Mouse (Mus musculus): ENCODE results near the gene Pex7. TPM values are rescaled to one million over a fixed set of nuclear protein-coding genes. Genes with fewer than 3 reads are reported as not detected.

The Pex7 gene
- polyA plus RNA-seq, 1 experiment from 2014 or later, result 25.1 TPM

DNA sequence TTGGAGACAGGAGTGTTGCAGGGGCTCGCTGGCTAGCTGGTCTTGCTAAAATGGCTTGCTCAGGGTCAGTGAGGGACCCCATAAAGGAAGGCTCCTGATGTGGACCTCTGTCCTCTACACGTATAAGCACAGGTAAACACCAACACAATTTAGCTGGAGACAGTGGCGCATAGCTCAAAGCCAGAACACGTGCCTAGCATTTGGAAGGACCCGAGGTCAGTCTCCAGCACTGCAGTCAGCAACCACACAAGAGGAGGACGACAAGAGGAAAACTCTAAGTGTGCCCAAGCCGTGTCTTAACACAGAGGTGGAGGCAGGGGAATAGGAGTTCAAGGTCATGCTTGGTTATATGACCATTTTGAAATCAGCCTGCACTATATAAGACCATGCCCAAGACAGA is 32.6 kb upstream of the Pex7 start:
- no peak overlapping the region for H3K4me2 ChIP-seq
- no peak overlapping the region for H3K27ac ChIP-seq (ENCODE audit: low read depth)
- no peak for TF ChIP-seq CTCF (IDR thresholded peaks at IDR 0.05; ENCODE audit: low read depth)
- no peak overlapping the region for H3K9ac ChIP-seq
- no peaks in the 10 kb centered on the region for H3K27me3 ChIP-seq (ENCODE audit: insufficient read depth, low read length)
- ATAC-seq (ENCODE audit: insufficient read depth), result no peak
- H3K4me1 ChIP-seq (ENCODE audit: insufficient read depth), result no peaks in the 10 kb centered on the region
- no peak for DNase-seq
- no peaks in the 10 kb centered on the region for H3K36me3 ChIP-seq (ENCODE audit: insufficient read depth)
- no peak overlapping the region for H3K4me3 ChIP-seq (ENCODE audit: low read depth, low read length)
- no peaks in the 10 kb centered on the region for H3K9me3 ChIP-seq (ENCODE audit: low read depth, low read length)
- WGBS, result 88% methylated on average over 7 of the region's 7 CpGs

DNA sequence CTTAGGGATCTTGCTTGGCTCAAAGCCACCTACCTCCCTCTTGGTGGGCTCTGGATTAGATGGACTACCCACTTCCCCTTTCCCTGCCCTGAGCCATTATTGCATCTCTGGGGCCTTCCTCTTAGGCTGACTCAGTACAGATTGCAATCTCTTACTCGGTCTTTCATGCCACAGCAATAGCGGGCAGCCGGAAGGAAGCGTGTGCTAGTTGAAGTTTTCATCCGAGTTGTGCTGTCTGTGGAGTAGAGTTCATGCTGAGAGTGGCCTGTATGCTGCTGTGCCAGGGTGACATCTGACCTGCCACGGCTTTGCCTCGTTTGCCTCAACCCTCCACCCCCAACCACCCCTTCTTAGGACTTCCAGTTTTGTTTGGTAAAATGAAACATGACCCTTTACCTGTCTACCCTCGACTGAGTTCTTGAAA is 31.8 kb upstream of the Pex7 start:
- ATAC-seq (ENCODE audit: insufficient read depth), result no peak
- Histone ChIP-seq H3K36me3 (ENCODE audit: insufficient read depth) (no peaks in the 10 kb centered on the region), H3K4me3 (ENCODE audit: low read depth, low read length) (no peak overlapping the region), H3K27me3 (ENCODE audit: insufficient read depth, low read length) (no peaks in the 10 kb centered on the region), H3K4me1 (ENCODE audit: insufficient read depth) (no peaks in the 10 kb centered on the region), H3K27ac (ENCODE audit: low read depth) (no peak overlapping the region), H3K9ac (no peak overlapping the region), H3K9me3 (ENCODE audit: low read depth, low read length) (no peaks in the 10 kb centered on the region), H3K4me2 (no peak overlapping the region)
- peak; percentile 13 for DNase-seq
- 52% methylated on average over 8 of the region's 8 CpGs for WGBS
- no peak for TF ChIP-seq CTCF (IDR thresholded peaks at IDR 0.05; ENCODE audit: low read depth)

DNA sequence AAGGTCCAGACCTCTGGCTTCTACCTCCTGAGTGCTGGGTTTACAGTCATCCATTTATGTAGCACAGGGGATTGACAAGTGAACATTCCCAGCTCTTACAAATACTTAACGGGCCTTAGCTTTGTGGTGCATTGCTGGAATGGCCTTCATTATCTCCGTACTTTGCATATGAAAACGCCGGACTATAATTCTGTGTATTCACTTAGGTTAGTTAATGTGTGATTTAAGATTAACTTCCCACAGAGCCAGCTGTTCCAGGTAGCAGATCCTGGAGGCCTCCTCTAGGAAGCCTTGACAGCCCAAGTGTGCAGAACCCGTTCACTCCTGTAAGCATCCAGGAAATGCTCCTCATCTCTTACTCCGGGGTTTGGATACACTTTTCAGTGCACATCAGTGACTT is 31.2 kb upstream of the Pex7 start:
- Histone ChIP-seq H3K27ac (ENCODE audit: low read depth) (no peak overlapping the region), H3K36me3 (ENCODE audit: insufficient read depth) (no peaks in the 10 kb centered on the region), H3K4me1 (ENCODE audit: insufficient read depth) (no peaks in the 10 kb centered on the region), H3K4me3 (ENCODE audit: low read depth, low read length) (no peak overlapping the region), H3K27me3 (ENCODE audit: insufficient read depth, low read length) (no peaks in the 10 kb centered on the region), H3K9me3 (ENCODE audit: low read depth, low read length) (no peaks in the 10 kb centered on the region), H3K4me2 (no peak overlapping the region), H3K9ac (no peak overlapping the region)
- WGBS, result 75% methylated on average over 6 of the region's 6 CpGs
- no peak for ATAC-seq (ENCODE audit: insufficient read depth)
- DNase-seq, result no peak
- TF ChIP-seq CTCF (IDR thresholded peaks at IDR 0.05; ENCODE audit: low read depth), result no peak

GRCm38 (mm10) chr10:19936961-19937708 is 29.6 kb upstream of the Pex7 start:
- H3K27me3 ChIP-seq (ENCODE audit: insufficient read depth, low read length), result no peaks in the 10 kb centered on the region
- 68% methylated on average over 9 of the region's 9 CpGs for WGBS
- H3K4me2 ChIP-seq, result peak overlapping the region; percentile 36; the same call in 1 of the 2 replicates
- H3K9ac ChIP-seq, result no peak overlapping the region
- H3K9me3 ChIP-seq (ENCODE audit: low read depth, low read length), result no peaks in the 10 kb centered on the region
- no peaks in the 10 kb centered on the region for H3K4me1 ChIP-seq (ENCODE audit: insufficient read depth)
- TF ChIP-seq CTCF (IDR thresholded peaks at IDR 0.05; ENCODE audit: low read depth), result no peak
- no peak overlapping the region for H3K4me3 ChIP-seq (ENCODE audit: low read depth, low read length)
- no peak overlapping the region for H3K27ac ChIP-seq (ENCODE audit: low read depth)
- H3K36me3 ChIP-seq (ENCODE audit: insufficient read depth), result no peaks in the 10 kb centered on the region
- DNase-seq (no peak), ATAC-seq (ENCODE audit: insufficient read depth) (no peak)

DNA sequence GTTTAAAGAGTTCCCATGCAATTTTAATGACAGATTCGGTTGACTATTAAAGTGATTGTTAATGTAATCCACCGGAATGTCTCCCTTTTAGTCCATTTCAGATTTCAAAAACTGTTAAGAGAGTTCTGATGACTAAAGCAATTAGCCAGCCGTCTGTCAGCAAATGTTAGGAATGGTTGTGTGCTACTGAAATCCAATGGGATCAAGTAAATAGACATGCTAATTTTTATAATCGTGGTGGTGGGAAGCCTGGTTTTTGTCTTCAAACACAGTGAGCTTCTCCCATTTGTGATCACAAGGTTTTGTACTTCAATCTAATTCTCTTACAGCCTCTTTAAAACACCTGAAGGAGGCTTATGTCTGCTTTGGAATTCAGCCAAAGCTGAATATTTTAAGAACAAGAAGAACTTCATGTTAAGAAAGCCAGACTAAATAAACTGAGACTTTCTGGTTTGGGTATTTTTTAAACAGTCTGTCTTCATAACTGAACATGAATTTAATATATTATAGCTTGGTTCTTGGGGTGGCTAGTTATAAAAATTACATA is 28.4 kb upstream of the Pex7 start:
- no peaks in the 10 kb centered on the region for H3K9me3 ChIP-seq (ENCODE audit: low read depth, low read length)
- H3K27ac ChIP-seq (ENCODE audit: low read depth), result peak overlapping the region; percentile 24; the same call in 1 of the 2 replicates
- no peak overlapping the region for H3K9ac ChIP-seq
- H3K36me3 ChIP-seq (ENCODE audit: insufficient read depth), result no peaks in the 10 kb centered on the region
- H3K27me3 ChIP-seq (ENCODE audit: insufficient read depth, low read length), result no peaks in the 10 kb centered on the region
- no peaks in the 10 kb centered on the region for H3K4me1 ChIP-seq (ENCODE audit: insufficient read depth)
- ATAC-seq (ENCODE audit: insufficient read depth), result no peak
- WGBS, result 46% methylated on average over 4 of the region's 4 CpGs
- DNase-seq, result peak; percentile 58
- TF ChIP-seq CTCF (IDR thresholded peaks at IDR 0.05; ENCODE audit: low read depth), result no peak
- peak overlapping the region; percentile 98 for H3K4me2 ChIP-seq
- peak overlapping the region; percentile 71 for H3K4me3 ChIP-seq (ENCODE audit: low read depth, low read length)

GRCm38 (mm10) chr10:19935295-19935623 is 27.8 kb upstream of the Pex7 start:
- DNase-seq, result peak; percentile 41
- TF ChIP-seq CTCF (IDR thresholded peaks at IDR 0.05; ENCODE audit: low read depth), result no peak

DNA sequence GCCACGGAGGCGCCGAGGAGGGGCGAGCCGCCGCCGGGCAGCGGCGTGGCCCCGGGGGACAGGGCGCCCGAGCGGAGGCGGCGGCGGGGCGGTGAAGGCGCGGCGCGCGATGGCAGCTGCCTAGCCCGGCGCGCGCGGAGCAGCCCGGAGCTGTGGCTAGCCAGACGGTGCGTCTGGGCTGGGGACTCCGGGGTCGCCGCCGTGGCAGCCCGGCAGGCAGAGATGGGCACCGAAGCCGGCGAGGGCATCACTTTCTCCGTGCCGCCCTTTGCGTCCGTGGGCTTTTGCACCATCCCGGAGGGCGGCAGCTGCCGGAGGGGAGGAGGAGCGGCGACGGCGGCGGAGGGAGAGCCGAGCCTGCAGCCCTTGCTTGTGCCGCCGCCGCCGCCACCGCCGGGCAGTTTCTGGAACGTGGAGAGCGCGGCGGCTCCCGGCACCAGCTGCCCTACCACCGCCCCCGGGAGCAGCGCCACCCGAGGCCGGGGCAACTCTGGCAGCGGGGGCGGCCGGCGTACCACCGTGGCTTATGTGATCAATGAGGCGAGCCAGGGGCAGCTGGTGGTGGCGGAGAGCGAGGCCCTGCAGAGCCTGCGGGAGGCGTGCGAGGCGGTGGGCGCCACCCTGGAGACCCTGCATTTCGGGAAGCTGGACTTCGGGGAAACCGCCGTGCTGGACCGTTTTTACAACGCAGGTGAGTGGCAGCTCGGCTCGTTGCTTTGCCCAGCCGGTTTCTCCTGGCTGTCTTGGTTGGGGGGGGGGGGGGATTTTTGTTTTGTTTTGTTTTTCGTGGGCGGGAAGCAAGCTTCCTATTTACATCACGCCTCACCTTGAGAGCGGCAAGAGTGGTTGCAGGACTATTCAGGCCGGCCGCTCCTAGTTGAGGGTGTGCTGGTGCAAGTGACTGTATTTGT is 27.1 kb upstream of the Pex7 start, which contains the start of gene Map3k5:
TSS of gene Map3k5 (plus strand) at position 89 of the 911 bp plus-strand sequence.
- peak within 1 kb of the TSS; percentile 71 for H3K4me3 ChIP-seq (ENCODE audit: low read depth, low read length)
- H3K4me2 ChIP-seq, result peak within 1 kb of the TSS; percentile 98
- H3K36me3 ChIP-seq (ENCODE audit: insufficient read depth), result no peaks in the 10 kb centered on the region
- H3K27me3 ChIP-seq (ENCODE audit: insufficient read depth, low read length), result no peaks in the 10 kb centered on the region
- TF ChIP-seq CTCF (IDR thresholded peaks at IDR 0.05; ENCODE audit: low read depth), result peak; percentile 16; the same call in 1 of the 2 replicates
- WGBS, result under 1% methylated on average over 83 of the region's 95 CpGs
- H3K27ac ChIP-seq (ENCODE audit: low read depth), result peak within 1 kb of the TSS; percentile 76
- H3K9me3 ChIP-seq (ENCODE audit: low read depth, low read length), result no peaks in the 10 kb centered on the region
- H3K4me1 ChIP-seq (ENCODE audit: insufficient read depth), result no peaks in the 10 kb centered on the region
- H3K9ac ChIP-seq, result peak within 1 kb of the TSS; percentile 64
- ATAC-seq (ENCODE audit: insufficient read depth) (peak; percentile 54), DNase-seq (peak; percentile 58)

More at GRCm38 (mm10) chr10:19935295-19935623, 27.8 kb upstream of the Pex7 start:
- ATAC-seq (ENCODE audit: insufficient read depth), result no peak
- no peaks in the 10 kb centered on the region for H3K9me3 ChIP-seq (ENCODE audit: low read depth, low read length)
- H3K27ac ChIP-seq (ENCODE audit: low read depth), result no peak overlapping the region; the same call in 1 of the 2 replicates
- WGBS, result 5% methylated on average over 10 of the region's 10 CpGs
- H3K4me3 ChIP-seq (ENCODE audit: low read depth, low read length), result peak overlapping the region; percentile 71
- H3K9ac ChIP-seq, result peak overlapping the region; percentile 64
- H3K36me3 ChIP-seq (ENCODE audit: insufficient read depth), result no peaks in the 10 kb centered on the region
- H3K4me1 ChIP-seq (ENCODE audit: insufficient read depth), result no peaks in the 10 kb centered on the region
- peak overlapping the region; percentile 98 for H3K4me2 ChIP-seq
- no peaks in the 10 kb centered on the region for H3K27me3 ChIP-seq (ENCODE audit: insufficient read depth, low read length)

Measured in lung, embryonic 14.5 days (tissue).